Mouse (Mus musculus) kidney, embryonic 14.5 days (tissue): Measurements from ENCODE around the gene Krt13. TPM values are rescaled to one million over a fixed set of nuclear protein-coding genes. Genes with fewer than 3 reads are reported as not detected.

Experiments
- ATAC-seq: fragments of 200-750 bp; cut with Nextera tagmentation; 2 replicates; pipeline ENCODE4 v1.8.0; 2017; ENCODE audit warnings: moderate number of reproducible peaks, mild to moderate bottlenecking, moderate TSS enrichment, moderate library complexity; ENCODE audit not compliant: low FRiP score, low TSS enrichment
- H3K27ac ChIP-seq: fragments of 300-500 bp; sonication (generic); 2 replicates; pipeline ENCODE4 v1.5.1; 2014; ENCODE audit warnings: low read depth, mild to moderate bottlenecking, low read length, moderate library complexity, mixed read lengths
- H3K27me3 ChIP-seq: fragments of 300-500 bp; sonication (generic); 2 replicates; pipeline ENCODE4 v1.6.1; 2014; ENCODE audit warnings: mild to moderate bottlenecking, low read length; ENCODE audit not compliant: control insufficient read depth, insufficient read depth
- H3K36me3 ChIP-seq: fragments of 300-500 bp; sonication (generic); 2 replicates; pipeline ENCODE4 v1.6.1; 2014; ENCODE audit warnings: low read length, mixed read lengths; ENCODE audit not compliant: control insufficient read depth, insufficient read depth
- H3K4me1 ChIP-seq: fragments of 300-500 bp; sonication (generic); 2 replicates; pipeline ENCODE4 v1.6.1; 2014; ENCODE audit warnings: low read length, mixed read lengths; ENCODE audit not compliant: control insufficient read depth, insufficient read depth
- H3K4me2 ChIP-seq: fragments of 300-500 bp; sonication (generic); replicated peaks from 2 replicates; pipeline ENCODE4 v1.6.1; 2014; ENCODE audit warnings: low read depth, mild to moderate bottlenecking, low read length
- H3K4me3 ChIP-seq: fragments of 300-500 bp; sonication (generic); 2 replicates; pipeline ENCODE4 v1.5.1; 2014; ENCODE audit warnings: mild to moderate bottlenecking, low read length
- H3K9ac ChIP-seq: fragments of 300-500 bp; sonication (generic); 2 replicates; pipeline ENCODE4 v1.6.1; 2014; ENCODE audit warnings: low read depth, mild to moderate bottlenecking, low read length, moderate library complexity
- H3K9me3 ChIP-seq: fragments of 300-500 bp; sonication (generic); 2 replicates; pipeline ENCODE4 v1.6.1; 2016; ENCODE audit warnings: low read length; ENCODE audit not compliant: control insufficient read depth
- WGBS: fragments of 180-500 bp; shearing (Covaris S2); extraction: QIAGEN DNeasy Blood & Tissue Kit; methylation state at CpG from one replicate; pipeline ENCODE4 v1.1.7; 2014; 5-methylcytosine and 5-hydroxymethylcytosine counted together
- polyA plus RNA-seq: library from polyadenylated mRNA; unstranded; fragments of >200 nt; fragmentation: Nextera tagmentation; extraction: Ambion mirVana; gene quantifications from 2 replicates; pipeline ENCODE4 v1.2.1, GENCODE M21; 2014

Gene Krt13
- polyA plus RNA-seq, 1 experiment from 2014 or later = not detected

GRCm38 (mm10) chr11:100088378-100089025 is 32.9 kb downstream of the Krt13 start:
- Histone ChIP-seq H3K4me2 (no peak overlapping the region), H3K27me3 (no peaks in the 10 kb centered on the region), H3K4me1 (no peaks in the 10 kb centered on the region), H3K9me3 (no peaks in the 10 kb centered on the region), H3K4me3 (no peak overlapping the region), H3K27ac (no peak overlapping the region), H3K36me3 (no peaks in the 10 kb centered on the region), H3K9ac (no peak overlapping the region)
- ATAC-seq = no peak
- 64% methylated on average over 7 of the region's 7 CpGs for WGBS

GRCm38 (mm10) chr11:100087861-100088260 is 33.5 kb downstream of the Krt13 start, which contains the start of gene Krt32:
Gene Krt32 (minus strand): TSS chr11:100088226.
- Histone ChIP-seq H3K9ac (no peak within 1 kb of the TSS), H3K4me2 (no peak within 1 kb of the TSS), H3K27me3 (no peaks in the 10 kb centered on the region), H3K27ac (no peak within 1 kb of the TSS), H3K9me3 (no peaks in the 10 kb centered on the region), H3K4me1 (no peaks in the 10 kb centered on the region), H3K36me3 (no peaks in the 10 kb centered on the region), H3K4me3 (no peak within 1 kb of the TSS)
- ATAC-seq = no peak
- 93% methylated on average over 10 of the region's 10 CpGs for WGBS

- no peaks in the 10 kb centered on the region for H3K4me1 ChIP-seq
- no peak for ATAC-seq
- H3K36me3 ChIP-seq = no peaks in the 10 kb centered on the region
- H3K4me2 ChIP-seq = no peak overlapping the region
- no peaks in the 10 kb centered on the region for H3K27me3 ChIP-seq
- no peak overlapping the region for H3K27ac ChIP-seq
- H3K4me3 ChIP-seq = no peak overlapping the region
- 84% methylated on average over 1 of the region's 1 CpGs for WGBS
- H3K9ac ChIP-seq = no peak overlapping the region
- H3K9me3 ChIP-seq = no peaks in the 10 kb centered on the region
Observed at GRCm38 (mm10) chr11:100073873-100074272, 47.5 kb downstream of the Krt13 start.

Other genes with a start within 250 kb of the Krt13 start
- not detected in 2 replicates for gene Krtap9-1, start 248.2 kb downstream of the Krt13 start, polyA plus RNA-seq
- not detected in 2 replicates for gene Gm11567, start 242.4 kb downstream of the Krt13 start, polyA plus RNA-seq
- not detected in 2 replicates for gene Krtap31-1, start 213.6 kb downstream of the Krt13 start, polyA plus RNA-seq
- not detected in 2 replicates for gene Gm11565, start 206.8 kb downstream of the Krt13 start, polyA plus RNA-seq
- not detected in 2 replicates for gene Krtap31-2, start 185.3 kb downstream of the Krt13 start, polyA plus RNA-seq
- not detected in 2 replicates for gene Krtap9-5, start 173.1 kb downstream of the Krt13 start, polyA plus RNA-seq
- not detected in 2 replicates for gene Krtap29-1, start 142.5 kb downstream of the Krt13 start, polyA plus RNA-seq
- not detected in 2 replicates for gene Krtap16-1, start 135.0 kb downstream of the Krt13 start, polyA plus RNA-seq
- not detected in 2 replicates for gene Krtap17-1, start 127.6 kb downstream of the Krt13 start, polyA plus RNA-seq
- not detected in 2 replicates for gene Krt33a, start 105.4 kb downstream of the Krt13 start, polyA plus RNA-seq
- not detected in 2 replicates for gene Krt33b, start 91.7 kb downstream of the Krt13 start, polyA plus RNA-seq
- 0.11 TPM in 1 of 2 replicates, not detected in the other for gene Krt34, start 80.0 kb downstream of the Krt13 start, polyA plus RNA-seq
- gene Krt31, start 71.0 kb downstream of the Krt13 start, polyA plus RNA-seq = not detected in 2 replicates
- not detected in 2 replicates for gene Krt32, start 33.3 kb downstream of the Krt13 start, polyA plus RNA-seq
- not detected in 2 replicates for gene Krt35, start 25.3 kb downstream of the Krt13 start, polyA plus RNA-seq
- gene Krt36, start 15.9 kb downstream of the Krt13 start, polyA plus RNA-seq = 1.4 and 1.5 TPM in 2 replicates
- 0.96 and 1.2 TPM in 2 replicates for gene Krt15, start 14.4 kb upstream of the Krt13 start, polyA plus RNA-seq
- gene Krt19, start 27.1 kb upstream of the Krt13 start, polyA plus RNA-seq = 24.2 and 31.4 TPM in 2 replicates
- gene Krt9, start 71.7 kb upstream of the Krt13 start, polyA plus RNA-seq = not detected in 2 replicates
- gene Krt14, start 86.0 kb upstream of the Krt13 start, polyA plus RNA-seq = not detected in 2 replicates
- gene Krt16, start 127.3 kb upstream of the Krt13 start, polyA plus RNA-seq = not detected in 2 replicates
- 0.13 and 0.14 TPM in 2 replicates for gene Krt17, start 139.5 kb upstream of the Krt13 start, polyA plus RNA-seq
- not detected in 2 replicates for gene Krt42, start 148.3 kb upstream of the Krt13 start, polyA plus RNA-seq
- gene Eif1, start 198.3 kb upstream of the Krt13 start, polyA plus RNA-seq = 1,744 and 1,749 TPM in 2 replicates
- gene Gast, start 212.8 kb upstream of the Krt13 start, polyA plus RNA-seq = not detected in 2 replicates
- 6.0 and 6.3 TPM in 2 replicates for gene Hap1, start 234.6 kb upstream of the Krt13 start, polyA plus RNA-seq